Mouse (Mus musculus): Measurements from ENCODE around the gene Flt1. TPM values are rescaled to one million over a fixed set of nuclear protein-coding genes. Genes with fewer than 3 reads are reported as not detected.

The Flt1 gene
- total and polyA plus RNA-seq, 3 experiments: 0.03 to 0.08 TPM; not detected in 1

- Histone ChIP-seq H3K36me3 (ENCODE audit: control insufficient read depth in 1 of 2, insufficient read depth in 2 of 2, low read length in 2 of 2) (no peaks in the 10 kb centered on the region), H3K9ac (ENCODE audit: control insufficient read depth, low read depth, low read length, poor library complexity, severe bottlenecking) (no peak overlapping the region), H3K4me3 (ENCODE audit: control insufficient read depth in 1 of 2, insufficient read depth in 1 of 2, low read depth in 2 of 2, low read length in 2 of 2) (no peak overlapping the region), H3K4me1 (ENCODE audit: control insufficient read depth in 1 of 2, insufficient read depth in 2 of 2, low read length in 2 of 2) (no peaks in the 10 kb centered on the region), H3K27ac (ENCODE audit: control insufficient read depth, low read depth, low read length) (no peak overlapping the region), H3K9me3 (replicated peaks; ENCODE audit: insufficient read depth, low read length) (no peaks in the 10 kb centered on the region), H3K27me3 (ENCODE audit: control insufficient read depth in 1 of 2, insufficient read depth in 2 of 2, low read length in 2 of 2) (no peaks in the 10 kb centered on the region), H3K79me2 (ENCODE audit: control insufficient read depth, insufficient read depth, low read length, poor library complexity) (no peaks in the 10 kb centered on the region)
- TF ChIP-seq TBP (IDR thresholded peaks at IDR 0.05; ENCODE audit: low read depth, low read length): no peak
- TF ChIP-seq GABPA (IDR thresholded peaks at IDR 0.05; ENCODE audit: low read depth, low read length): no peak
- TF ChIP-seq MYB (IDR thresholded peaks at IDR 0.05; ENCODE audit: low read depth, low read length): no peak
- no peak for TF ChIP-seq POLR2AphosphoS5 (IDR thresholded peaks at IDR 0.05; ENCODE audit: borderline replicate concordance, low read depth, low read length)
- no peak for TF ChIP-seq MAZ (IDR thresholded peaks at IDR 0.05; ENCODE audit: low read depth, low read length)
- no peak for TF ChIP-seq TAL1 (IDR thresholded peaks at IDR 0.05; ENCODE audit: low read length)
- no peak for TF ChIP-seq ETS1 (IDR thresholded peaks at IDR 0.05; ENCODE audit: low read depth, low read length)
- no peak for TF ChIP-seq USF1 (IDR thresholded peaks at IDR 0.05; ENCODE audit: low read depth, low read length)
- no peak for TF ChIP-seq NELFE (IDR thresholded peaks at IDR 0.05; ENCODE audit: low read depth, low read length)
- no peak for TF ChIP-seq KAT2A (conservative IDR thresholded peaks at IDR 0.05; ENCODE audit: low read depth, low read length)
- no peak for TF ChIP-seq EP300 (IDR thresholded peaks at IDR 0.05; ENCODE audit: low read depth in 1 of 2, low read length in 2 of 2)
- DNase-seq (ENCODE audit: low read depth, low spot score): no peak
Measured at GRCm38 (mm10) chr5:147566335-147566734, 159.5 kb downstream of the Flt1 start.

- no peaks in the 10 kb centered on the region for H3K79me2 ChIP-seq (ENCODE audit: control insufficient read depth, insufficient read depth, low read length, poor library complexity)
- H3K27ac ChIP-seq (ENCODE audit: control insufficient read depth, low read depth, low read length): no peak overlapping the region
- TF ChIP-seq MYB (IDR thresholded peaks at IDR 0.05; ENCODE audit: low read depth, low read length): no peak
- H3K27me3 ChIP-seq (ENCODE audit: control insufficient read depth in 1 of 2, insufficient read depth in 2 of 2, low read length in 2 of 2): no peaks in the 10 kb centered on the region; a peak in 1 of 4 replicates
- H3K4me1 ChIP-seq (ENCODE audit: control insufficient read depth in 1 of 2, insufficient read depth in 2 of 2, low read length in 2 of 2): no peaks in the 10 kb centered on the region
- no peaks in the 10 kb centered on the region for H3K9me3 ChIP-seq (replicated peaks; ENCODE audit: insufficient read depth, low read length)
- H3K36me3 ChIP-seq (ENCODE audit: control insufficient read depth in 1 of 2, insufficient read depth in 2 of 2, low read length in 2 of 2): no peaks in the 10 kb centered on the region
- no peak overlapping the region for H3K9ac ChIP-seq (ENCODE audit: control insufficient read depth, low read depth, low read length, poor library complexity, severe bottlenecking)
- no peak overlapping the region for H3K4me3 ChIP-seq (ENCODE audit: control insufficient read depth in 1 of 2, insufficient read depth in 1 of 2, low read depth in 2 of 2, low read length in 2 of 2)
- DNase-seq (ENCODE audit: low read depth, low spot score): no peak
Measured at GRCm38 (mm10) chr5:147565444-147565843, 160.4 kb downstream of the Flt1 start.

- TF ChIP-seq MYC (IDR thresholded peaks at IDR 0.05; ENCODE audit: low read depth, low read length) (no peak), POLR2AphosphoS5 (IDR thresholded peaks at IDR 0.05; ENCODE audit: borderline replicate concordance, low read depth, low read length) (no peak), USF1 (IDR thresholded peaks at IDR 0.05; ENCODE audit: low read depth, low read length) (no peak), JUND (IDR thresholded peaks at IDR 0.05; ENCODE audit: low read depth, low read length) (no peak), MYB (IDR thresholded peaks at IDR 0.05; ENCODE audit: low read depth, low read length) (no peak), NRF1 (IDR thresholded peaks at IDR 0.05; ENCODE audit: insufficient read depth, low read depth, low read length, poor library complexity, severe bottlenecking) (no peak)
- no peaks in the 10 kb centered on the region for H3K9me3 ChIP-seq (replicated peaks; ENCODE audit: insufficient read depth, low read length)
- no peak overlapping the region for H3K4me3 ChIP-seq (ENCODE audit: control insufficient read depth in 1 of 2, insufficient read depth in 1 of 2, low read depth in 2 of 2, low read length in 2 of 2)
- no peaks in the 10 kb centered on the region; a peak in 1 of 4 replicates for H3K27me3 ChIP-seq (ENCODE audit: control insufficient read depth in 1 of 2, insufficient read depth in 2 of 2, low read length in 2 of 2)
- no peaks in the 10 kb centered on the region for H3K4me1 ChIP-seq (ENCODE audit: control insufficient read depth in 1 of 2, insufficient read depth in 2 of 2, low read length in 2 of 2)
- no peaks in the 10 kb centered on the region for H3K36me3 ChIP-seq (ENCODE audit: control insufficient read depth in 1 of 2, insufficient read depth in 2 of 2, low read length in 2 of 2)
- no peak overlapping the region for H3K9ac ChIP-seq (ENCODE audit: control insufficient read depth, low read depth, low read length, poor library complexity, severe bottlenecking)
- H3K79me2 ChIP-seq (ENCODE audit: control insufficient read depth, insufficient read depth, low read length, poor library complexity): no peaks in the 10 kb centered on the region
- no peak overlapping the region for H3K27ac ChIP-seq (ENCODE audit: control insufficient read depth, low read depth, low read length)
- DNase-seq (ENCODE audit: low read depth, low spot score): no peak
Measured at GRCm38 (mm10) chr5:147564140-147564590, 161.6 kb downstream of the Flt1 start.

Measured in MEL (cell line).